Mouse (Mus musculus) telencephalon, adult 2 months (tissue): Measurements from ENCODE around the gene Fndc3a.

Source experiments
- DNase-seq: peaks from one replicate; pipeline ENCODE4 v3.0.0-alpha.2; 2011; ENCODE audit warnings: low read depth, low spot score

The Fndc3a gene

GRCm38 (mm10) chr14:72709710-72710340 is at the start of gene Fndc3a:
Gene Fndc3a (minus strand): TSS chr14:72710003.
- DNase-seq = no peak

- no peak for DNase-seq
Measured at GRCm38 (mm10) chr14:72752893-72753292, 43.1 kb upstream of the Fndc3a start.

- no peak for DNase-seq
Measured at GRCm38 (mm10) chr14:72750426-72751182, 40.8 kb upstream of the Fndc3a start.

- no peak for DNase-seq
Measured at GRCm38 (mm10) chr14:72748331-72748730, 38.5 kb upstream of the Fndc3a start.

- no peak for DNase-seq
Measured at GRCm38 (mm10) chr14:72741667-72742066, 31.9 kb upstream of the Fndc3a start.

- no peak for DNase-seq
Measured at GRCm38 (mm10) chr14:72740336-72740735, 30.5 kb upstream of the Fndc3a start.

GRCm38 (mm10) chr14:72739484-72740208 is 29.8 kb upstream of the Fndc3a start:
- DNase-seq = no peak

GRCm38 (mm10) chr14:72738776-72739175 is 29.0 kb upstream of the Fndc3a start:
- no peak for DNase-seq

GRCm38 (mm10) chr14:72738217-72738616 is 28.4 kb upstream of the Fndc3a start:
- DNase-seq = no peak

- no peak for DNase-seq
Measured at GRCm38 (mm10) chr14:72725865-72726264, 16.1 kb upstream of the Fndc3a start.

- no peak for DNase-seq
Measured at GRCm38 (mm10) chr14:72722274-72723053, 12.7 kb upstream of the Fndc3a start.

- no peak for DNase-seq
Measured at GRCm38 (mm10) chr14:72716175-72716574, 6.4 kb upstream of the Fndc3a start.

GRCm38 (mm10) chr14:72711130-72711529 is 1.3 kb upstream of the Fndc3a start:
- no peak for DNase-seq

- no peak for DNase-seq
Measured at GRCm38 (mm10) chr14:72710341-72711027, 681 bp upstream of the Fndc3a start.

GRCm38 (mm10) chr14:72709091-72709709 is 603 bp downstream of the Fndc3a start:
- DNase-seq = no peak

GRCm38 (mm10) chr14:72708581-72708991 is 1.2 kb downstream of the Fndc3a start:
- no peak for DNase-seq

- no peak for DNase-seq
Measured at GRCm38 (mm10) chr14:72700056-72700455, 9.7 kb downstream of the Fndc3a start.

GRCm38 (mm10) chr14:72691406-72691805 is 18.4 kb downstream of the Fndc3a start:
- DNase-seq = no peak

GRCm38 (mm10) chr14:72689525-72689924 is 20.3 kb downstream of the Fndc3a start:
- DNase-seq = no peak

- no peak for DNase-seq
Measured at GRCm38 (mm10) chr14:72684857-72685370, 24.9 kb downstream of the Fndc3a start.
